Mouse (Mus musculus) inflammation-experienced regulatory T-cells, adult 6 months (primary cell): ENCODE measurements at regions not wholly inside any gene's neighbourhood (a gene's known extent, or its start where the extent isn't known, plus 50 kb on each side); places are given as distances from the start of the nearest gene placed in this dataset.

Experiments
- ATAC-seq: one replicate; pipeline ENCODE4 v1.8.0; 2017

DNA sequence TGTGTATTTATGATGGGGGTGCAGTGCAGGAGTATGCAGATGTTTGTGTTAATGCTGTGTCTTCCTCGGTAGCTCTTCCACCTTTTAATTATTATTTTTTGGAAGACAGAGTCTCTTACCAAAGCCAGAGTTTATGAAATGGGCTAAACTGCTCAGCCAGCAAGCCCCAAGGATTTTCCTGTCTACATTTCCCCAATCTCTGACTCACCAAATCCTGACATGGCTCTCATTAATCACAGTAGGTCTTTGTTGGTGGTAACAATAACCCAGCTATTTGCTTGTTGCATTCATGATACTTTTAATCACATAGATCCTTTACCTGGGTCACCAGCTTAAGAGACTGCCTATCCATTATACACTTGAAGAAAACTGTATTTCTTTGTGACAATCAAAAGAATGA lies 427.8 kb upstream of the Rgma start:
- no peak for ATAC-seq

DNA sequence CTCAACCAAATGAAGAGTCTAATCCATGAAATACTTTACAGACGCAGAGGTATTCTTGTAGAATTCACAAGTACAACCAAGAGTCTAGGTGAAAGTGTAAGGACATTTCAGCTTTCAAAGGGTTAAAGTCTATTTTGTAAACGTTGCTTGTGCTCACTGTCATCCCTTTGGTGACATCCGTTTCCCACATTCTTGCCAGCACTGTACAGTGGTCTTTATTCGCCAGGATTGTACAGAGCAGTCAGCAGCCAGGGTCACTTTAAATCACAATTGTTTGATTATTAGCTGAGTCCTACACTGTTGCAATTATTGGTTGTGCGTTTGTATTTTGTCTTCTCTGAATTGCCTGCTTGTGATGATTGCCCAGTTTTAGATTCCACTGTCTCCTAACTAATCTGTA lies 427.3 kb upstream of the Rgma start:
- no peak for ATAC-seq

DNA sequence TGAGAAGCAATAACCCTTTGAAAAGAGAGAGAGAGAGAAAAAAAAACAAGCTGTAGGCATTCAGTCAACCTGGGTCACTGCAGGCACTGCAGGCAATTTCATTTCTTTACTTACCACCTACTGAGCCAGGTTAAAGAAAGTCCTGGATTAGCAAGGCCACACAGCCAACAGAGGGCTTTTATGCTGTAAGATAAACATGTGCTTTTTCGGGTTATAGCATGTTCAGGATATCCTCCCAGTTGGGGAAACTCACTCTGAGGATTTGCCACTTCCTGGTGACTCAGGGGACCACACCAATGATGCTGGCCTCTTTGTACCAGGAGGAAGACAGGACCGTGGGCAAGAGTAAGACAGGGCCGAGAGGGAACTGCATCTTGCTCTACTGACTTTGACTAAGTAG lies 426.6 kb upstream of the Rgma start:
- ATAC-seq: no peak

DNA sequence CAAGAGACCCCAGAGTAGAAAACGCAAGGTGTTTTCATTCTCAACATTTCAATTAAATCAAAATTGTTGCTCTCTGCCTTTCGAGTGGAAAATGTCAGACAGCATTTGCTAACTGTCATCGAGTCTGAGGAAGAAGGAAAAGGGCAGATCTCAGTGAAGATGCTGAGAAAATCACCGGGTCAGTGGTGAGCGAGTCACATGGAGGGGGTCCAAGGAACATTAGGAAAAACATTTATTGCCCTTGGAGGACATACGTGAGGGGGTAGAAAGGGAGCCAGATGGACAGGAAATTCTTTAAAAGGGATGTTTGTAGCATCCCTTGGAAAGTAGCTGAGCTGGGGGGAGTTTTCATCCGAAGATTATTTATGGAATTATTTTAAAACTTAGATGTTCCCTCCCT lies 425.4 kb upstream of the Rgma start:
- ATAC-seq: no peak

DNA sequence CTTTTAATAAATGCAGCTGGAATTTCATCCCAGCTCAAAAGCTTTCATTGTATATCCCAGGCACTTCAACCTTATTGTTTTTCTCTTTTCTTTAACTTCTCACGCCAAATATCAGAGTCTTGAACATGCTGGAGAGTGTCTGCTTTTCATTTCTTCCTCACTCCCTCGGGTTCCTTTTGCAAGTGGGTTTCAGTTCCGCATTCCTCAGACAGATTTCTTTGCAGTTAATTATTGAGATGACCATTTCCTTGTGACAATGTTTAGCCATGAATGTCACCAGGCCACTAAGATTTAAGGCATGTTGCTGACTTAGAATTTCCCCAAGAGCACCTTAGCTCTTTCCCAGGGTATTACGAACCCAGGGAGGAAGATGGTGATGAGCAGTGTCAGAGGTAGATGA lies 417.6 kb upstream of the Rgma start:
- no peak for ATAC-seq

DNA sequence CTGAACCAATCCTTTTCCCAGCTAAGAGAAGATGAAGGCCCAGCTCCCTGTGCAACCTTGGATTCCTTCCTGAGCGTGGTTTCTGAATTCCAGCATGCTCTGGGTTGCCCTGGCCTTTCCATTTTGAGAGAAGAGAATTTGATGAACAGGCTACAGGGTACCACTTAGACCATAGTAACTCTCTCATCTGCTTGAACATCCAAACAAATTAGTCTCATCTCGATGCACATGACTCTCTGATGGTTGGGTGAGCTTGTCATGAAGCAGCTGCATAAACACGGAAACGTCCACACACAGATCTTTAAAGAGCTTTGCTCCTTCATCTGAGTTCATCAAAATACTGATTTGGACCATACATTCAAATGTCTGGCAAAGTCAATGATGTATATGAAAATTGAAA lies 414.0 kb upstream of the Rgma start:
- no peak for ATAC-seq

DNA sequence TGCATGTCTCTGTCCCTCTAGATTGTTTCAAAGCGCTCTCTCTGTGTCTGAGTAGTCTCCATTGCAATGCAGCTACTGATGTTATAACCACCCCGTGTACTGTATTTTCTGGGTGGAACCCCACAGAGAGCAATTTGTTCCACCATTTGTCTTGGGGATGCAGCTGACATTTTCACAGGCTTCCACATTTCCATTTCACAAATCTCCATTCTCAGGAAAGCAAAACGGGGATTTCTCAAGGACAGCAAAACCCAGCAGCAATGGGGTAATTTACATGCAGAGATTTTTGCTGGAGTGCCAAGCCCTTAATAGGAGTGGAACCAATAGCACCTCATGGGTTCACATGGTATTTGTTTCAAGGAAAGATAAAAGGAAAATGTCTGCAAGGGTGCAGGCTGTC lies 412.5 kb upstream of the Rgma start:
- ATAC-seq: no peak

DNA sequence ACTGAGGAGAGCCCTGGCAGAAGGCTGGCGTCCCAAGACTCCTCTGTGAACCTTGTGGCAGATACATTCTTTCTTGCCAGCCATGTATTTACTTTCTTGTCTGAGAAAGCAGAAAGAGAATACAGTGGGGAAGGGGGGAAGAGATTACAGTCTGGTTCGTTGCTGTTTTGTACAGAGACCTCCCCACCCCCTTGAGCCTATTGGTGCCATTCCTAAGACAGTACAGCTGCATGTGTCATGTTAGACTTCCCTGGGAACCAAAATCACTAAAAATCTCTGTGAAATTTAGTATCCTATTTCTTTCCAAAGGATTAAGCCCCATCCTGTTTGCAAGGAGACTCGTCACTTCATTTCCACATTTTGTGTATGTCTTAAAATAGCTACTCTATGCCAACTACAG lies 411.4 kb upstream of the Rgma start:
- ATAC-seq: no peak

DNA sequence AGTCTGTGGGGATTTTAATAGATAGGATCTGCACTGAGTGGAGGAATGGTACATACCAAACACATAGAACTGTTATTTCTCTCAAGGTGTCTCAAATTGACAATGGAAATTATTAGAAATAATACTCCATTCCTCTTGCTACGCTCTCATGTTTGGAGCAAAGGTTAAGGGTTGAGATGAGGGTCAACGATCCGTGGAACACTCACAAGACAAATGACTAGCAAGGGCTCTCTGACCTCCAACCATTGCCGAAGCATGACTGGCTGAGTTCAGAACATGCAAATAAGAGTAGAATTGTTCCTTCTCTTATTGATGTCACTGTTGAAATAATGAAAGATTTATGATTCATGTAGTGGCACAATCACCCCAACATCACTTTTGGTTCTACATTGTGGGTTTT lies 407.1 kb upstream of the Rgma start:
- ATAC-seq: no peak

DNA sequence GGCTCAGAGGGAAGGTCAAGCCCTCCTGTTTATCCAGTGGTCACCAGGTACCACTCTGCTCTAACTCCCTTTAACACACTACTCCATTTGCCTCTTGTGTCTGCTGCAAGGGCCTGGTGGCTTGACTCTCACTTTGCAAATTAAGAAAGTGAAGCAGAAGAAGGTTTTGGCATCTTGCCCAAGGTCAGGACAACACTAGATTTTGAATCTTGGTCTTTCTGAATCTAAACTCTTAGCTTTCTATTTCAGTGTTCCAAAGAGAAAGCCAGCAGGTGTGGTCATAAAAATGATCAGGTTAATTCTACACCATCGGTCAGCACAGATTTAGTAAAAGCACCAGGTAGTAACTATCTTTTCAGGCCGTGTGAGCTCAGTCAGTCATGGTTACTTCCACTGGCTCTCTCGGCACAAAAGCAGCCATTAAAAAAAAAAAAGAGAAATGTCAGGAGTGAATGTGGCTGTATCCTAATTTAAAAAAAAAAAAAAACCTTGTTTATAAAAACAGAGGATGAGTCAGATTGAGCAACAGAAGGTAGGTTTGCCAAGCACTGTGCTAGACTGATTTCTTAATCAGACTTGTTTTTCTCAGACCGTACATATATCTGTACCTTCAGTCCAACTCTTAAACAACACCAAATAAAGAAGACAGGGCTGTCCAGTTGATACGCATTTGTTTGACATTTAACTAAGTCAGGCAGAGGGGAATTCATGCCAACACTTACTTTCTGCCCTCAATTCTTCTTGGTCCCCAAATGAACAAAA lies 403.6 kb upstream of the Rgma start:
- ATAC-seq: no peak

DNA sequence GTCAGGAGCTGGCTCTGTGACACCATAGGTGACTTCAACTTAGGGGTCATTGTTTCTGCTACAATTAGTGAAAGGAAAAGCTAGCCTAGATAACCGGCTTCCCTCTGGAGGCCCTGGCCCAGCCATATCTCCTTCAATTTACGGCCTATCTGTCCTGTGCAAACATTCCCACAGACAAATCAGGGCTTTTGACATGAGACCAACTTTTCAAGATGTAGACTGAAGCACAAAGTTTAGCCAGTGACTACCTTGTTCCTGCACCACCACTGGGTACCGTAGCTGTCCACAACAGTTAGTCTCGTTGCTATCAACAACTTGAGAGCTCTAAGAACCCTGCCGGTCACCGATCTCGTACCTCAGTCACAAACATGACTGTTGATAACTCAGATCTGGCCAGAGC lies 402.9 kb upstream of the Rgma start:
- ATAC-seq: no peak

DNA sequence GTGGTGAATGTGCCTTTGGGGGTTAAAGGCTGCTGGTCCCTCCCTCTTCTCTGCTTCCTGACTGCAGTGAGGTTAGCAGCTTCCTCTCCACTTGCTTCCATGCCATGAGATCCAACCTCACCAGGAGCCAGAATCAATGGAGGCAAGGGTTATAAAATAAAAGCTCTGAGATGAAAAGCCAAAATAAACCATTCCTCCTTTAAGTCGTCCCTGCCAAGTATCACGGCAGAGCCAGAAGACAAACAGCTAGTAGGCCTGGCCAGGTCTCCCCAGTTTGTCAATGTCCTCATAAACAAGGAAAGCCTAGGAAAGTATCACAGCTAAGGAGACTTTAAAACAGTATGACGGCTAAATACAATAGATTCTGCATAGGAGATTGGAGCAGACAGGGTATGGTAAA lies 401.5 kb upstream of the Rgma start:
- no peak for ATAC-seq

DNA sequence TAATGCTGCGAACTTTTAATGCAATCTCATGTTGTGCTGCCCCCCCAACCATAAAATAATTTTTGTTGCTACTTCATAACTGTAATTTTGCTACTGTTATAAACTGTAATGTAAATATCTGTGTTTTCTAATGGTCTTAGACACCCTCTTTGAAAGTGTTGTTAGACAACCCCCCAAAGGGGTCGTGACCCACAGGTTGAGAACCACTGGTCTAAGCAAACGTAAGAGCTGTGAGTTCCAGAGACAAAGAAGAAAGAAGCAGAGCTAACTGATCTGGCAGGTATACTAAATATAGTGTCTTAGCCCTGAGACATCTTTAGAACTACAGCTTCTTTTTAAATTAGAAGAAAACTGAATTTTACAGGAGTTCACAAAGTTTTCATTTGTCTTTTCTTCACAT lies 400.9 kb upstream of the Rgma start:
- no peak for ATAC-seq

DNA sequence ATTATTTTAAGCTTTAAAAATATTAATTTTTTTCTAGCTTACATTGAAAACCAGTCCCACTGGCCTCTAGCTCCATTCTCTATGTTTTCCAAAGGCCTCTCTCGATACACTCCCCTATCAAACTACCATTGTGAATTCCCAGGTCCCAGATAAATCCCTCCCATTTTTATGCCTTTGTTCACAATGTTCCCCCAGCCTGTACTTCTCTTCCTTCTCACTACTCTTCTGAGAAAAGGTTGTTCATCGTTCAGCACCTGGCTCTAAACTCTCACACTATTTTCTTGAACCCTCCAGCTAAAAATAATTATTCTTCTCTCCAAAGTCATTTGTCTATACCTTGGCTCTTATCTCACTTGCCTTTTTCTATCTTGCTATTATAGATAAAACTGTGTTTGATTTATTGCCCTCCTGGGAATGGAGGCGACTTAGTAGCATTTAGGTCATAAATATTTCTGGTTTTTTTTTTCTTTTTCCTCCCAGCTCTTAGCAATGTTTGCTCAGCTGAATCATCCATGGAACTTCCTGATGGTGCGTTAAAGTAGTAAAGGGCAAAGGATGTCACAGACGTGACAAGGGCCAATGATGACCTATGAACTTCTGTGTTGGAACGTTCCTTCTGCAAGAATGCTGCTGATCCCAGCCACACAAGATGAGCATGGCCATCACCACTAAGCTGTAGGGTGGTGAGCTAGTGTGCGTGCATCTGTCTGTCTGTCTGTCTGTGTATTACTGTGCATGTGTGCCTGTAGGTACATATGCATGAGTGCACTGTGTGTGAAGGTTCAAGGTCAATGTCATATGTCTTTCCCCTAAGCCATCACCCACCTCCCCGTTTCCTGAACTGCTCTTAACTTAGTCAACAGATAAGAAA lies 384.5 kb upstream of the Rgma start:
- ATAC-seq: no peak

DNA sequence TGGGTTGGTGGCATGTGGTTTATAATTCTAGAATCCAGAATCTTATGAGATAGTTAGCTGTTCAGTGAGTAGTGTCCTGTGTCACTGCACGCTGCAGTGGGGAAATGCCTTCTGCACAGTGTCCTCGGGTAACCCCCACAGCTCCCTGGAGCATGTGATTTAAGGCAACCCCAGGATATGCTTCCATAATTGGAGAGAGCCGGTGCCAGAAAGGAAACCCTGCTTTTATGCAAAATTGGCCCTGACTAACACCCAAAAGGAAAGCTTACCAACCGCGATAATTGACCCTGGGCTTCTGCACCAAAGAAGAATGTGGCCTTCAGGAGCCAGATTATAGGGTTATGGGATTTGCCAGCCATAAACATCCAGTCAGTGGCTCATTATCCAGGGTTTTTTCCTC lies 376.9 kb upstream of the Rgma start:
- no peak for ATAC-seq

DNA sequence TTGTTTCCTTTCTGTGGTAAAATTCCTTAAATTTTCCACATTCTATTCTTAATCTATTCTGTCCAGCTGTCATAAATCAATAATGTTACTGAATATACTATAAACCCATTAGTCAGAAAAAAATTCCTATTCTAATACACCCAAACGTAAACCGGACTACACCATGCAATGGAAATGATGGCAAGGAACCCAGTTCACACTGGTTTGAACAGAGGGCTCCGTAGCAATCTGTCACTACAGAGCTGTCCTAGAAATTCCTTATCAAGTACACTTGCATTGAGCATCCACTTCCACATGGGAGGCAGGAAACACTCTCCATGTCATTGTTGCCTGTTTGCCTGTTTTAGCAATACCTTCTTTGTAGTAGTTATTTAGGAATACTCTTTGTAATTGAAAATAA lies 356.2 kb upstream of the Rgma start:
- ATAC-seq: no peak

DNA sequence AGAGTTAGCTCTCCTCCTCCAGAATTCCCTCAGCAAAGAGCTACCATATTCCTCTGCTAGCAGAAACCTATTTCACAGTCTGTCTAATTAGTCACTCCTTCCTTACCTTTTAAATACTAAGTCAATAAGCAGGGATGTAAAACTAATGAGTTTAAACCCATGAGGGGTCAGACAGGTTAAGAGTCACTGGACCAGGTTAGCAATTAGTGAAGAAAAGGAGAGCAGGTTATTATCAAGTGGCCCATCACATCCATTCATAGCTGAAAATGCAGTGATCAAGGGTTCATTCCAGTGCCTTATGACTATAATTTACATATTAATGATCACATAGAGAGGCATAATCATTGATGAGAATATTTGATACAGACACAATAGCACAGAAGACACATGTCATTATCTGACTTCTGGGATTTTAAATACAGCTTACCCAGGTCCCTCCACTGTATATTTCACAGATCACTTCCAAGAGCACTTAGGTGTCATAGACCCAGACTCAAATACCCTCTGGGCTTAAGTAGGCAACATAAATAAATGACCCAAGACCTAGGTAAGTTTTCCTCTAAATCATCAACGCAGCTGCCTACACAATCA lies 355.4 kb upstream of the Rgma start:
- no peak for ATAC-seq

DNA sequence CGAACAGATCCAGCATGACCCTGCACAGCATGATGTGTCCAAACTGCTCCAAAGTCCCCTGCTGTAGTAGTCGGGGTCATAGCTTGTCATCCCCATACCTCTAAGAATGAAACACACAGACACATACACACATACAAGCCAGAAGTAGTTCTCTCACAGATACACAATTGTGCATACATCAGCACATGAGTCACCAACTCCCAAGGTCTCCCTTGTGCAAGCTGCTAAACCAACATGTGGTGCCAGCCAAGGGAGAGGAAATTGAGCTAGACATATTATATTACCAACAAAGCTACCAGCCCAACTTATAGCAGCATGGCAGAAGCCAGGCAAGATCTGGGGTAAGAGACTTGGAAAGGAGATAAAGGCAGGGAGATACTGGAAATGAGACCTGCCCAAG lies 353.5 kb upstream of the Rgma start:
- ATAC-seq: no peak

DNA sequence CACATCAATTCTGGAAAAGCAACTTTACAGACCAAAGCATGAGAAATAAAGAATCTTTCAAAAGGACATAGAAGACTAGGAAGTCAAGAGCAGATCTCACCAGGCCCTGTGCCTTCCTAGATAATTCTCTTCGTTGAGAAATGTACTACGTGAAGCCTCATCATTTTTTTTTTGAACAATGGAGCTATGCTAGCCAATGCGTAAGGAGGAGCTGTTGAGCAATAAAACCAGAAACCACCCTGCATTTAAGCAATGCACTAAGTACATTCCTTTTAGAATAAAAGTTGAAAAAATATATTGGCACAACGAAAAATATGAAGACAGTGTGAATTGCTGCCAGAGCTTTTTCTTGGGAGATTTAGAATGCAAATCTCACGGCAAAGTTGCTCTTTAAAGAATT lies 349.7 kb upstream of the Rgma start:
- ATAC-seq: no peak

DNA sequence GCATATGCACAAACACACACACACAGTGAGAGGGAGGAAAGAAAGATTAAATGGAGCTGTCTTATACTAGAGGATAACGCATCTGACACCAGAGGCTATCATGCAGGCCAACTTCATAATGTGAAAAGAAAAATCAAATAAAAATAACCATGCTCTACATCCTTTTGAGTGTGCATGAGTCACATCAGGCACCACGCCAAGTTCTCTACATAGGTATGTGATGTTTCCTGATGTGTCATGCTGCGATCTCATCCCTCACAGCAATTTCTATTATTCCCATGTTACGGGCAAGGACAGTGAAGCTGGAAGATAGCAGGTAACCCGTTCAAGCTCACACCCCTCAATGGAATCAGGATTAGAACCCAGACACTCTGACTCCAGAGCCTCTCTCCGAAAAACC lies 346.4 kb upstream of the Rgma start:
- no peak for ATAC-seq

DNA sequence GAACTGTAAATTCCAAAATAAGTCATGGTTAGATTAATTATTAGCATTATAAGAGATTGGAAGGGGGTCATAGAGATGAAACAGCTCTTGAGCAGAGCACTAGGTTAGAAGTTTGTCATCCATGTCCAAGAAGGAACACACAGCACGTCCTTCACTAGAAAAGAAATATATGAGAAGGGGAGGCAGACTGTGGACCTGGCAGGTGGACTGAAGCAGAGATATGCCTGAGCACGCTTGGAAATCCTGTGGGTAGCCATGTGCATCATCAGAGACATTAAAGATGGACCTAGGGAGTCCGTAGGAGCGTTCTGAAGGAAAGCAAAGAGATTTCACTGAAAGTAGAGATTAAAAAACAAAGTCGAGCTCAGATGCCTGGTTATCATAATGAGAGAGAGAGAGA lies 343.9 kb upstream of the Rgma start:
- no peak for ATAC-seq

DNA sequence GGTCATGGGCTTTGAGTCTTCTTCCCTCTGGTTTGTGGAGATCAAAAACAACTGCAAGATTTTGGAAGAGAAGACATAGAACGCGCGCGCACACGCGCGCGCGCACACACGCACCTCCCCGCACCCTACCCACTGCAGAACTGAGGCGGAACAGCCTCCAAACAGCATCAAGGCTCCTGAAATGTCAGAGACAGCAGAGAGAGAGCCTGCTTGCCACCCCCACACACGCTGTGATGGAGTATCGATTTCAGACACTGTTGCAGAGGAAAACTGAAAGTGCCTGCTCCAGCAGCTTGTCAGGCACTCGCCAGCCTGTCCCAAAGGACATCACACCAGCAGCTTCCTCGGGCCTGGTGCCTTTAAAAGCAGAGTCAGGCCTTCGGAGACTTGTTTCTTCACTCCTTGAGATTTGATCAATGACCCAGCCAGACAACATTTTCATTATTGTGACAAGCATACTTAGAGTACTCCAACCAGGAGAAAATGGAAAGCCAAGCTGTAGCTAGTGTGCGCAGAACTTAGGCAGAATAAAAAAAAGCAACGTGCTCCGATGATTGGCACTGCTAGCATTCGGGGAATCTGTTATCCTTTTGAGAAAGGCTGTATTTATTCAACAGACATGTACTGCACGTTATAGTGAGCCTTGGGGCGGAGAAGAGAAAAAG lies 342.9 kb upstream of the Rgma start:
- no peak for ATAC-seq

DNA sequence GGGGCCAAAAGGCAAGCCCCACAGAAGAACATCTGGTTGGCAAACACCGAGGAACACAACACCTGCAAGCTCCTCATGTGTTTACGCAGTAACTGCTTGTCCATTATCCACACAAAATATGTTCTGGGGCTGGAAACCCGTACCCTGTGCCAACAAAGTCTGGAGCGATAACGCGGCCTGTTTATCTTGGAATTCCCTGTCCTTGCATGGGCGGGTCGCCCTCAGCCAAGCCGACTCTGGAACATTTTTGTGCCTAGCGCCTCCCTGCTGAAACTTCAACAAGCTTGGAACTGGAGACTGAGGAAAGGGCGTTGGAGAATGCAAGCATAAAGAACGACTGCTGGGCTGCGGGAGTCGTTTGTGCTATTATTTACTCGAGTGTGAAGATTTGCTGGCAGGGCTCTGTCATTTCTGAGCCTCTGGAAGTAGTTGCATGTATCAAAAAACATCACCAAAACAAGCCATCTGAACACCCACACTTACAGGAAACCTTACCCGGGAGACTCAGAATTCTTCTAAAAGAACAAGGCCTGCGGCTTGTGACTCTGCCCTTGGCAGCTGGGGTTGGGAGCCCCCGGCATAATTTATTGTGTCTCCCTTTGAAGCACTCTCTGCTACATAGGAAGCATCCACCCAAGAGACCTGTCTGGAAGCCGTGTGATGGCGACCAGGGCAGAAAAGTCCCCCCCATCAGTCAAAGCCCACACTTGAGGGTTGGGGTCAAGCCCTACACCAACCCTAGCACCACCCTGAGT lies 338.3 kb upstream of the Rgma start:
- no peak for ATAC-seq
